Mouse (Mus musculus): ENCODE results near the gene Abca3.

The Abca3 gene

DNA sequence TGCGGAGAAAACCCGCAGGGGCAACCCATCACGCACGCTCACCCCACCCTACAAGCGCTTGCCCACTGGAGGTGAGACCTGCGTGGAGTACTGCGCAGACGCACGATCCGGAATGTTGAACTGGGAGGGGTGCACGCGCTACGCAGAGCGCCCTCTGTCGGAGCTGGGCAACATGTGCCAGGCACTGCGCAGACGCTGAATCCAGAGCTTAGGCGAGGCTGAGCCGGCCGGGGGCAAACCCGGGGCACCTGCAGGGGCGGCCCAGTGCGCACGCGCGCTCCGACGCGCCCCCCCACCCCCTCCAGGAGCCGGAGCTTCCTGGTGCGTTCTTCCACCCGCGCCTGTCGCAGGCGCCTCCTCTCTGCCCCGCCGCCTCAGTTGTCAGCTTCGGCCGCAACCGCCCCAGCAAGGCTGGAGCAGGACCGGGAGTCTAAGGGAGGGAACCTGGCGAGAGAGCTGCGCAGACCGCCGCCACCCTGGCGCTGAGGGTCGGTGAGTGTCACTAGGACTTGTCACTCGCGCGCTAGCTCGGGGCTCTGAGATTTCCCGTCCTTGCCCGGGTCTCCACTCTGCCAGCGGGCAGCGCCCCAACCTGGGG lies at the start of gene Abca3:
Abca3 (plus strand) TSS at position 191 of the 598 bp plus-strand sequence.
- peak; percentile 95 for DNase-seq (ENCODE audit: low spot score)

DNA sequence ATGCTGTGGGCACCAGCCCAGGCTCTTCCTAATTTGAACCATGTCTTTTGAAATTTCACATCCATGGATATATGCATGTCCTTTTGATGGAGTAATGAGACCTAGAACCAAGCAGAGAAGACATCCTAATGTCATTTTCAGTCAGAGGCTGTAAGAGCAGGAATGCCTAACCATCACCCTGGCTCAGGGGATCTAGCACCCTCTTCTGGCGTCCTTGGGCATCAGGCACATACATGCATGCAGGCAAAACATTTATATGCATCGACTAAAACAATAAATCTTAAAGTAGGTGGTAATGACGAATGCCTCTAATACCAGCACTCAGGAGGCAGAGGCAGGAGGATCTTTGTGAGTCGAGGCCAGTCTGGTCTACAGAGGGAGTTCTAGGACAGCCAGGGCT lies 44.2 kb upstream of the Abca3 start:
- DNase-seq (ENCODE audit: low spot score), result peak; percentile 31

DNA sequence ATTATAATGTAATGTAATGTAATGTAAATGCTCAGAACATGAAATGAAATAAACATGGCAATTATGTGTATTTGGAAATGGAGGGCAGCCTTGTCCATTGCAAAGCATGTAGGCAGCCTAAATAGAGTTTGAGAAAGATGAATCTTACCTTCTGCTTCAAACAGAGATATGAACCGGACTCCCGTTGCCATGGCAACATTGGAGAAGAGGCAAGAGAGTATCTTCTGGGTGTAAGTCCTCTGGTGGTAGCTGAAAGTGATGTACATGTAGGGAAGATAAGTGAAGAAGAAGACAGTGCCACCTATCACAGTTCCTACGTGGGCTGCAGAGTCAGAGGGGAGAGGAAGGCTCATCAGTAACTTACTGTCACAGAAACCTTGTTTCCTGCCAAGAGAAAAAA lies 30.9 kb upstream of the Abca3 start:
- no peak for DNase-seq (ENCODE audit: low spot score)

DNA sequence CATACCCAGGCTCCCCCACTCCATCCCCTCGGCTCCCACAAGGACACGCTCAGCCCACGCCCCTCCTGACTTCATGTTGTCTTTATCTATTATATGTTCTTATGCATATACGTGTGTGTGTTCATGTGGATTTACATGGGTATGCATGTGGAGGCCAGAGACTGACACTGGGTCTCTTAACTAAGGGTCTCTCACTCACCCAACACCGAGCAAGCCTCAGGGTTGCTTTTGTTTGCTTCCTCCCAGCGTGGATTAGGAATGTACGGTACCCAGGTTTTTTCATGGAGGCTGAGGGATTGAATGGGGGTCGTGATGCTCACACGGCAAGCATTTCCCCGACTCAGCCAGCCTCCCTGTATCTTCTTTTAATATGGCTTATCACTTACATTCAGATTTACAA lies 26.7 kb upstream of the Abca3 start:
- no peak for DNase-seq (ENCODE audit: low spot score)

DNA sequence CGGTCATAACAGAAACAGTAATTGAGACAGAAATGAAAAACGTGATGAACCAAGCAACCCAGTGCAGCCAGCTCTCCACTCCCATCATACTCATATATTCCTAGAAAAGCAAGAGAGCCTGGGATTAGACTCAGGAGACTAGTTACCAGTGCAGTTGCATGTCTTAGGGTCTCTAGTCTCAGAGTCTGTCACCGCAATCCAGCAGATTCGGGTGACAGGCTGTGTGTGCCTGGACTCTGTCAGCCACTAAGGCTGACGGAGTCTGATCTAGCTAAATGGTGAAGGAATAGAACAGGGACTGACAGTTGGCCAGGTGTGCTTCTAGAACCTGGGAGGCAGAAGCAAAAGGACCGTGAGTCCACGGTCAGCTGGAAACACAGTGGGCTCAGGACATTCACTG lies 24.1 kb upstream of the Abca3 start:
- no peak for DNase-seq (ENCODE audit: low spot score)

DNA sequence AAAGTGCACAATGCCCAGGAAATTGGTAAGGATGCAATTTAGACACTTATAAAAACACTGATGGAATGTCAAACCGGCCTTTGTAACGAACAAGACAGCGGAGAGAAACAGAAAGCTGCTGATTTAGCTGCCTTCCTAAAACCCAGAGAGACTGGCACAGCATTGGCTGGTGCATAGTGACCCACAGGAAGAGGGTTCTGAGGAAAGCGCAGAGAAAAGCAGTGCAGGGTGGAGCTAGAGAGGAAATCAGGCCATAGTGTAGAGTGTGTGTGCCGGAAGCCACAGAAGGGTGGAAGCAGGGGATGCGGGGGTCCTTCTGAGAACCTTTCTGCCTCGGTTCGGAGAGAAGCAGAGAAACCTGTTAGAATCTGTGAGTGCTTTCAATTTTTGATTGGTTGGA lies 7.1 kb upstream of the Abca3 start:
- DNase-seq (ENCODE audit: low spot score), result no peak

DNA sequence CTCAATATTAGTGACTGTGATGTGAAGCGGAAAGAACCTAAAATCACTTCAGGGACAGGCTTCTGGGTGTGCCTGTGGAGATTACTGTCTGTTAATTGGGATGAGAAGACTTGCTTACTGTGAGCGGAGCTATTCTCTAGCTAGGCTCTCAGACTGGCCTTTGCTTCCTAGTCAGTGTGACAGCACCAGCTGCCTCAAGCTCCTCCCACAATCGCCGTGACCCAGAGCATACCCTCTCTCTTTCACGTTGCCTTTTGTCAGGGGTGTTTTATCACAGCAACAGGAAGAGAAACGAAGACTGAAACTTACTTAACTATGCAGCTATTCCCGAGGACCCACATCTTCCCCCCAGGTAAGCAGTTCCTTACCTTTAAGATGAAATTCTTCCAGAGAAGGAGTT lies 4.9 kb upstream of the Abca3 start:
- DNase-seq (ENCODE audit: low spot score), result no peak

DNA sequence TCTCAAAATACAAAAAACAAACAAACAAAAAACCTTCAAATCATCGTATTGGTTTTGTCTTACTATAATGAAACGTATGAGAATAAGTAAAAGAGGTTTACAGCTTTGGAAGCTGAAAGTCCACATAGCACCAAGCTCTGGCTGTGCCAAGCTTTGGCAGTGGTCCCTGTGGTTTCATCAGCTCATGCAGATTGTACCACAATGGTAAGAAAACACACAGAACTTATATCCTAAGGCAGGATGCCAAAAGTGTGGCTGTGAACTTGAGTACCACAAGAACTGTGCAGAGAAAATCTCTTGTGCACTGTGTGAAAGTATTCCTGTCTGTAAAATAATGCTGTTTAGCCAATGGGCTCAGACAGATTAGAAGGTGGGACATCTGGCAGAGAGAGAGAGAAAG lies 2.6 kb upstream of the Abca3 start:
- DNase-seq (ENCODE audit: low spot score), result no peak

DNA sequence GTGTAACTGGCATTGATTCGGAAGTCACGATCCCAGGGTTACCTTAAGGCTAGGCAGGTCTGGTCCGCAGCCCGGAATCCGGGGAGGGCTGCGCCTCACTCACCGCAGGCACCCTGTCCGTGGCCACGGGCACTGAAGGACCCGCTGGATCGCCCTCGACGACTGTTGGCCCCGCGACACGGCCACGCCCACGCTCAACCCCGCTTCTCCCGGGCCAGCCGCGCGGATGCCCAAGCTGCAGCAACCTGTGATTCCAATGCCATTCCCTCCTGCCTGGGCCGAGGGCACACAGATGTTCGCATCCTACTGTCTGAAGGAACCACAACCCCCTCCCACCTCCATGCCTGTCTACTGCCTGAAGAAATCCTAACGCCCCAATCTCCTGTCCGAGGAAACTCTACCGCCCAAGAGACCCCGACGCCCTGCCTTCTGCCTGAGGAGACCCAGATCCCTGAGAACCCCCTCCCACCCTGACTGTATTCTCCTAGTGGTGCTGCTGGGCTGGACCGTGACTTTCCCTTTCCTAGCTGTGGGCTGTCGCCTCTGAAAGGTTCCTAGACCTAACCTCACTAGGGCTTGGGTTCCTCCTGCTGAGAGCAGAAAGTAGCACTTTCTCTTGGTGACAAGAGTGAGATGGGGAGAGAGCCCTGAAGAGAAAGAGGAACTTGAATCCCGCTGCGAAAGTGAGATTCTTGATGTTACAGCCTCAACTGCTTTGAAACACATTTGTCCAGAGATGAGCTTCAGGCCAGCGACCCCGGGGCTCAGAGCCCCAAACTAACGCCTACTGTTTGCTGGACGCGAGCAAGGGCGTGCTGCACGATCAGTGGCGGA lies 607 bp upstream of the Abca3 start, which contains the start of gene Abca17:
Abca17 (minus strand) TSS at position 143 of the 834 bp plus-strand sequence.
- DNase-seq (ENCODE audit: low spot score), result peak; percentile 23

DNA sequence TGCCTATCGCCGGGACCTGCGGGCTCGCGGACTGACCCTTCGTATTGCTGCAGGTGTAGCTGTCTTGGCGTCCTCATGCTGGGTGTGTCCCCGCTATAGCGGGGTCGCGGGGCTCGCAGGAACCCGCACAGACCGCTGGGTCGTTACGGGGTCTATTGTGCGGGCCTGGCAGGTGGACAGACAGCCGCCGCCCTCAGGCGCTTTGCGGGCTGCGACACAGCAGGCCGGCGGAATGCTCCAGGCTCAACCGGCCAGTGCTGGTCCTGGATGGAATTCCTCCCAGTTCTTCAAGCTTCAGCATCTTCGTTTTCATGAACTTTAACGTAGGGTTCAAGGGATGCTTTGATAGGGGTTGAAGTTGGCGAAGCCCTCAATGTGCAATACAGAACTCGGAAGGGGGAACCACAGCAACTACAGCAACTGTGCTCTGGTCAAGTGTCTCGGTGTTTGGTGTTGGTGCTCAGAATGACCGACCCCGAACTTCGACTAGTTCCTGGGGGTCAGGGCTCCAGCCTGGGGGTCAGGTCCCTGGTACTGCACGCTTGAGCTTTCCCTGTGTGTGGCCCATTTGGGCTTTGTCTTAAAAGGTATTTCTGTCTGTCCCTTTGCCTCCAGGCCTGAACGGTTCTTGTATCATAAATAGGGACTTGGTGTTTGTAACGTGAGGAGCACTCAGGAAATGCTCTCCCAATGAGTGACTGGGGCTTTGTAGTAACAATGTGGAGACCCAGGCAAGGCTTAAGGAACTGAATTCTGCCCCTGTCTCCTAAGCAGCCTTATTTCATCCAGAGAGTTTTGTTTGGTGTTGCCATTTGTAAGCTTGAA lies 832 bp downstream of the Abca3 start:
- DNase-seq (ENCODE audit: low spot score), result no peak

DNA sequence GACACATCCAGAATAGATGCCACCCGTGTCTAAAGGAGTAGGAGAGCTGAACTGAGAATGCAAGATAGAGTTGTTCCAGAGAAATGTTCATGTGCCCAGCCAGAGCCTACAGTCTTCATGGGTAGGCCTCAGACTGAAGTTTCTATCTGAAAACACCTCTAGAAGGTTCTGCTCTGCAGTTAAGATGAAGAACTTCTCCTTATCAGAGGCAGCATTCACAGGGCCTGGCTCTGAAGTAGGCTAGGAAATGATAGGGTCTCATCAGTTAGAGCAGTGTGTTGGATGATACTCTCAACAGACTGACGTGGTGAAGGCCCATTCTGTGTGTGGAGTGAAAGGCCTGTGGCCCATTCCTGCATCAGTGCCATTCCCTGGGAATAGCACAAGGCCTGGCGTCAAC lies 2.2 kb downstream of the Abca3 start:
- DNase-seq (ENCODE audit: low spot score), result no peak

DNA sequence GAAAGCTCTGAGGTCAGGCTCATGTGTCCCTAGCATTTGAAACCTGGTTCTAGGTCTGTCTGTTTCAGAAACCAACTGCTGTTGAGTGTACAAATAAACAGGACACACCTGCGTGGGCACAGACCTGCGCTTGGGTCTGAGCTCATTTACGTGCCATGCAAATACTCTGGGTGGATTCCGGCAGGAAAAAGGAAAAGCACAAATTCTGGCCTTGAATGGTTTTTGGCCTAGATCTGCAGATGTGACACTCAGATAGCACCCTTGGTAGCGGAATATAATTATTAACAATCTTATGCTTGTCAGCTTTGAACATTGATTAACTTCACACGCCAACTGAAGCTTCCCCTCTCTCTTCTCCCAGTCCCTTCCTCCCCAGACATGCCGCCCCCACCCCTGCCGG lies 3.5 kb downstream of the Abca3 start:
- no peak for DNase-seq (ENCODE audit: low spot score)

DNA sequence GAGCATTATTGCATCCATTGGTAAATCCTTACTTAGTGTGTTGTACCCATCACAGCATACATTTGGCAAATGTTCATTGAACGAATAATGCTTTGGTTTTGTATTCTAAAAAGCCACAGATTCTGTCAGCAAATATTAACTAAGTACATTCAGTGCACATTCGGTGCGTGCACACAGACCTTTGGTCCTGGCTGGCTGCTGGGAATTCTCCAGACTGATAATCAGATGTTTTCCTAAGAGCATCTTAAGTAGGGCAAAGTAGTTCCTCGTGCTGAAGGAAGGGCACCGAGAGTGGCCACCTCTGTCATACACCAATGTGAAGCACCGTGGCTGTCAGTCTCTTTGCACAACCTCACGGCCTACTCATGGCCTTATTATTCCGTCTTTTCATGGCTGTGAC lies 7.3 kb downstream of the Abca3 start:
- DNase-seq (ENCODE audit: low spot score), result no peak

DNA sequence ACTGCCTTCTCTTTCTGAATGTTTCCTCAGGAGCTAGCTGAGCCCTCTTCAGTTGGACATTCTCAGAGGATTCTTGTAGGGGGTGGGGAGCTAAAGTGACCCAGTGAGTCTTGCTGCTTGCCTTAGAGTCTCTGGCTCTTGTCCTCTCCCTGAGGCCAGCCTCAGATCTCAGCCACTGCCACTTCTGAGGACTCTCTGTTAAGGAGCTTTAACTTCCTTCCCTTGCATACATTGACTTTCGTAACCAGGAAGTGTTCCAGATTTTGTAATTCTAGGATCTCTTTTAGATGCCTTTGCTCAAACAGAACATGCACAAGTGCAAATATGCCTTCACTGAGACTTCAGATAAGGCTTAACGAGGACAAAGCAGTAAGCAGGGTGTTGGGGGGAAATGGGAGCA lies 8.2 kb downstream of the Abca3 start:
- DNase-seq (ENCODE audit: low spot score), result no peak

DNA sequence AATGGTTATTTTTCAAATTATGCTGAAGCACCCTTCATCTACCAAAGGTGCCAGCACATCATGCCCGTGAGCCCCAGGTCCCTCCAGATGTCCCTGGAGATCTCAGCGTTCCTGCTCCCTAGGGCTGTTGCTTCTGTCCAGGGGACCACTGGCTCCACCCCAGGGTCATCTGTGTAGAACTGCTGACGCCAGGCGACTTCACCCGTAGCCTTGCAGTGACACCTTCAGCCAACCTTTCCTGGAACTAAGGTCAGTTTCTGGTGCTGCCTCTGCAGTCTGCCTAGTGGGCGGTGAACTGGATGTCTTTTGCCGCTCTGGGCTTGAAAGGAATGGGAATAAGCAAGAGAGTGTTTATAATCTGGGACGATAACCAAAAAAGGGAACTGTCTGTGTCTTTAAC lies 9.1 kb downstream of the Abca3 start:
- DNase-seq (ENCODE audit: low spot score), result no peak

DNA sequence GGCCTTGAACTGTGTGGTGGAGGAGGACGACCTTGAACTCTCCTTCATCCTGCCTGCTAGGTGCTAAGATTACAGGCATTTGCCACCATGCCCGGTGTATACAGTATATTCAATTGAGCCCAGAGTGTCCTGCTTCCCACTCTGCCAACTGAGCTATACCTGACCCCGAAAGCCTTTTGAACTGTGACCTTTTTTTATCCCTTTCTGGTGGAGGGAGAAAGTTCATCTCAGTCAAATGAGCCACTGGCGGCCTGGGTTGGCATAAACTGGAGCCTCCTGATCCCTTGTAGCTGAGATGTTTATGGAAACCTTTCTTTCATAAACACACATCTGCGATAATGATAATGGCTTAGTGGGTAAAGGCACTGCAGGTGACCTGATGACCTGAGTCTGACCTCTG lies 9.5 kb downstream of the Abca3 start:
- no peak for DNase-seq (ENCODE audit: low spot score)

DNA sequence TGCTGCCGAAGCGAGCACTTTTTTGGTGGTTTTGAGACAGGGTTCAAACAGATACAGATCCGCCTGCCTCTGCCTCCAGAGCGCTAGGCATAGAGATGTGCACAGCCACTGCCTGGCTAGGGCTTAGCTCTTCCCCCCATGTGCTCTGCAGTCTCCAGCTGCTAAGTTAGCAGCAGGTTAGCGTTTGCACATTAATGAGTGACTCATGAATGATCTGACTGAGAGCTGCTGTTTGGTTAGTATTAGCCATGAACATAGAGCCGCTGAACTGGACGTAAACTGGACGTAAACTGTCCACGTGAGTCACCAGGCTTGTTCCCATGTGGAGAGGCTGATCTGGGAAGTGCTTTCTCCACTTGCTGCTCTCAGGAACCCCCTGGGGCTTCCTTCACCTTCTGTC lies 10.8 kb downstream of the Abca3 start:
- DNase-seq (ENCODE audit: low spot score), result no peak

DNA sequence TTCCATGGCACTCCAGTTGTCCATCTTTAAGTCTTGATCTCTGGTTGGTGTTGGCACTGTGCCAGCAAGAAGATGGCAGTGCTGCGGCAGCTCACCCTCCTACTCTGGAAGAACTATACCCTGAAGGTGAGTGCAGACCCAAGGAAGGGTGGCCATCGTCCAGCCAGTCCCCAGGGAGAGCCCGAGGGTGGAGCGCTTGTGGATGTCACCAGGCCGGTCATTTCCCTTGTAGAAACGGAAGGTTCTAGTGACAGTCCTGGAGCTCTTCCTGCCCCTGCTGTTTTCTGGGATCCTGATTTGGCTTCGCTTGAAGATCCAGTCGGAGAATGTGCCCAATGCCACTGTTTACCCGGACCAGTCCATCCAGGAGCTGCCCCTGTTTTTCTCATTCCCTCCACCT lies 12.7 kb downstream of the Abca3 start:
- DNase-seq (ENCODE audit: low spot score), result no peak

DNA sequence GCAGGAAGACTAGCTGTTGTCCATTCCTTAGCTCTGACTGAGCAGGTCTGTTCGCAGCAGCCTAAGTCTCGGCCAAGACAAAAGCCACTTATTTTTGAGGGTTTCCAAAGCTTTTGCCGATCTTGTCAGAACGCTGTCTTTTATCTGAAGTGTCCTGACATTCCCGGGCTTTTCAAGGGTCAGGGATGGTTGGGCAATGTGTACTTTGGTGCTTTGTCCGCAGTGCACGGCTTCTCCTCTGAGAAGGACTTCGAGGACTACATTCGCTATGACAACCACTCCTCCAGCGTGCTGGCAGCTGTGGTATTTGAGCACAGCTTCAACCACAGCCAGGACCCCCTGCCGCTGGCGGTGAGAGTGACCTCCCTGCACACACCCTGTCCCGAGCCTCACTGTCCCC lies 14.1 kb downstream of the Abca3 start:
- no peak for DNase-seq (ENCODE audit: low spot score)

DNA sequence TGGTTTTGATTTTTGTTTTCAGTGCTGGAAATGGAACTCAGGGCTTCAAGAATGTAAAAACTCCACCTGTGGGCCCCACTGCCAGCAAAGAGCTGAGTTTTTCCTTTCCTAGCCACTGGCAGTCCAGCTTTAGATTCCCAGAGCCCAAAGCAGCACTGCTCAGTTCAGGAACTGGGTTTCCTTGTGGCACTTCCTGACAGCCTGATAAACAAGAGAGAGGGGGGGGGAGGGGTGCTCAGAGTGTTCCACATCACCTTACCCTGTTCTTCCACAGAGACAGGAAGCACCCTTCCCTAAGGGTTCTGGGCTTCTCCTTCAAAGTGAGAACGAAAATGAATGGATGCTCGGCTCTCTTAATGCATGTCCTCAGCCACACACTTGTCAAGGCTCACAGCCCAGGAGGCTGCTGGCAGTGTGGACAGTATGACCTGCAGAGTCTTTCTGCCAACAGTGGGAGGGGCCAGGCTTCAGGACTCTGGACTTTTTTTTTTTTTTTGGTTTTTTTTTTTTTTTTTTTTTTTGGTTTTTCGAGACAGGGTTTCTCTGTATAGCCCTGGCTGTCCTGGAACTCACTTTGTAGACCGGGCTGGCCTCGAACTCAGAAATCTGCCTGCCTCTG lies 23.5 kb downstream of the Abca3 start:
- DNase-seq (ENCODE audit: low spot score), result no peak

DNA sequence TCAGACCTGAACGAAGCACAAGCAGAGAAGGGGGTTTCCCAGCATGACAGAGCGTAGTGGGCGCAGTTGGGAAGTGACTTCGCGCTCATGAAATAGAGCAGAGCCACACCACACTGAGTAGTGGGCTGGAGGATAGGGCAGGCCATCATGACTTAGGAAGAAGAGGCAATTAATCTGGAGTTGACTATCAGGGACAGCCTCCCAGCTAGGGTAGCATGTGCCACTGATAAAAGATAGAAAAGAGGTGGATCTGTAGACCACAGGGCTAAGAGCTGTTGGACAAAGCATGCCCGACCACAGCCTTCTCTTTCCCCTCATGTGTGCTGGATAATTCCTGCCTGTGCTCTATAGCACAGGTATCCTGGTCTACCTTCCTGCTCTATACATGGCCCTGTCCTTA lies 24.1 kb downstream of the Abca3 start:
- DNase-seq (ENCODE audit: low spot score), result no peak

DNA sequence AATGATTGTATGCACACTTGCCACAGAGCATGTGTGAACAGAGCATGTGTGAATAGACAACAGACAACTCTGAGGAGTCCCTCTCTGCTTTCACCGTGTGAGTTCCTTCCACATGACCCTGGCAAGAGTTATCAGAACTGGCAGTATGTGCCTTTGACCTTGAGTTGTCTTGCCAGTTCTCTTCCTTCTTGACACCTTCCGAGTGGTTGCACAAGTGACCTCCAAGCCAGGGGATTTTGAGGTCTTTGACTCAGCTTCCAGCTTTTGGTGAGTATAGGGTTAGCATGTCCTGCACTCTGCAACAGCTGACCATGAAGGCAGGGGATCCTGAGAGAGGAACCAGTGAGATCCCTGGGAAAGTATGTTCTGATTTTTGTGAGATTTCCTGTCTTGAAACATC lies 26.7 kb downstream of the Abca3 start:
- DNase-seq (ENCODE audit: low spot score), result no peak

DNA sequence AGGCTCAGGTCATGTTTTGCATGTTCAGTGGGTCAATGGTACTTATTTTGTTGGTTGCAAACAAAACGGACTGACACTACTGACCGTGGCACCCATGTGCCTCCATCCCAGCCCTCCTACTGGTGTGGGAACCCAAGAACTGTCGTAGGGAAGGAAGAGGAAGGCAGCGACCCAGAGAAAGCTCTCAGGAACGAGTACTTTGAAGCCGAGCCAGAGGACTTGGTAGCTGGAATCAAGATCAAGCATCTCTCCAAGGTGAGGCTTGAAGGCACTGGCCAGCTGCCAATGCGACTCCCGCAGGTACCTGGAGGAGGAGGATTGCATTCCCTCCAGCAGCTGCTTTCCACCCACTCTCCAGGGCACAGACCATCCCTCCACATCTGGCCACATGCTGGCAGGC lies 32.0 kb downstream of the Abca3 start:
- DNase-seq (ENCODE audit: low spot score), result no peak
